Mouse (Mus musculus): ENCODE measurements at regions not wholly inside any gene's neighbourhood (a gene's known extent, or its start where the extent isn't known, plus 50 kb on each side); places are given as distances from the start of the nearest gene placed in this dataset.

DNA sequence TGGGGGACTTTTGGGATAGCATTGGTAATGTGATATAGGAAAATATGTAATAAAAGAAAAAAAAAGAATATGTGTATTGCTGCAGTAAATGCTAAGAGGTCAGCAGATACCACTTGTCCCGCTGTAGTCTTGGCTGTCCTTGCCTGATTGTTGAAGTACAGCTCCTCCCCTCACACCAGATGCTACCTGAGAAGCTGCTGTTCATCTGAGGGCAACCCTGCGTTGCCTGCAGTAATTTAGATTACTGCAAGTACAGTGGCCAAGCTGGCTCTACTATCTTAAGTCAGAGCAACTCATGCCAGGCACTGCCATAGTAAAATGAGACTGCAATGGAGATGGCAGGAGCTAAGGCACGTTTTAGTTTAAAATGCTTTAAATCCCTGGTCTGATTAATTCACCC lies 75.7 kb upstream of the Mbnl1 start:
- Histone ChIP-seq H3K36me3 (no peaks in the 10 kb centered on the region), H3K9me3 (replicated peaks) (no peaks in the 10 kb centered on the region), H3K9ac (no peak overlapping the region), H3K4me1 (no peaks in the 10 kb centered on the region), H3K27me3 (no peaks in the 10 kb centered on the region), H3K4me3 (replicated peaks) (no peak overlapping the region), H3K4me2 (no peak overlapping the region), H3K27ac (no peak overlapping the region)
- ATAC-seq (replicated peaks; ENCODE audit: low FRiP score), result no peak
- 71% methylated on average over 3 of the region's 3 CpGs for WGBS

DNA sequence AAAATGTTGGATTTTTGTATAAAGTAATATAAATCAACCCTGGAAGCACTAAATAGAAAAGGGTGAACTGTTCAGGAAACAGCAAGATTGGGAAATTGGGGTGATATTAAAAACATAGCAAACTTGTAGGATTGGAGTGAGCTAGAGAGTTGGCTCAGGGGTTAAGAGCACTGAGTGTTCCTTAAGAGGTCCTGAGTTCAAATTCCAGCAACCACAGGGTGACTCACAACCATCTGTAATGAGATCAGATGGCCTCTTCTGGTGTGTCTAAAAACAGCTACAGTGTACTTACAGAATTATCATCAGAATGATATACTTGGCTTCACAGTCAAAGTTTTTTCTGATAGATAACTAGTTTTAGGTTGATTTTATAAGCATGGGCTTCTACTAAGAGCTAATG lies 73.8 kb upstream of the Mbnl1 start:
- Histone ChIP-seq H3K27me3 (no peaks in the 10 kb centered on the region), H3K4me3 (replicated peaks) (no peak overlapping the region), H3K9ac (no peak overlapping the region), H3K4me2 (no peak overlapping the region), H3K36me3 (no peaks in the 10 kb centered on the region), H3K9me3 (replicated peaks) (no peaks in the 10 kb centered on the region), H3K4me1 (no peaks in the 10 kb centered on the region), H3K27ac (no peak overlapping the region)
- no peak for ATAC-seq (replicated peaks; ENCODE audit: low FRiP score)

GRCm38 (mm10) chr3:60402251-60402830 lies 70.3 kb upstream of the Mbnl1 start:
- Histone ChIP-seq H3K4me3 (replicated peaks) (no peak overlapping the region), H3K27ac (no peak overlapping the region), H3K9me3 (replicated peaks) (no peaks in the 10 kb centered on the region), H3K4me1 (no peaks in the 10 kb centered on the region), H3K4me2 (no peak overlapping the region), H3K9ac (no peak overlapping the region), H3K36me3 (no peaks in the 10 kb centered on the region), H3K27me3 (no peaks in the 10 kb centered on the region)
- no peak for ATAC-seq (replicated peaks; ENCODE audit: low FRiP score)
- 67% methylated on average over 5 of the region's 5 CpGs for WGBS

DNA sequence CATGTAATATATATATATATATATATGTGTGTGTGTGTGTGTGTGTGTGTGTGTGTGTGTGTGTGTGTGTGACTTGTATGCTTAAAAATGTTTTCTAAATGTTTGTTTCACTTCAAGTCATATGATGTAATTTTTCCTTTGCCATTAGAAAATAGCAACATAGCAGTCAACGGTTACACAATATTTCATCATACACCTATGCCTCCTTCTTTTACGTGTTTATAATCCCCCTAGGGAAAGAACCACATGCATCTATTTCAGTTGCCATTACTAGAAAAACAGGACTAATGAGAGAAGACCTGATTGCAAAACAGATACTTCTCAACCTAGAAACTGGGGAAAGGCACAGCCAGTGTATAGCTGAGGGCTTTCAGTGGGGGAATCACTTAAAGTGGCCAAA lies 65.2 kb upstream of the Mbnl1 start:
- Histone ChIP-seq H3K4me1 (peaks cover 7% of the 10 kb centered on the region; the same call in 1 of the 2 replicates), H3K4me2 (no peak overlapping the region), H3K9me3 (replicated peaks) (no peaks in the 10 kb centered on the region), H3K27me3 (no peaks in the 10 kb centered on the region), H3K4me3 (replicated peaks) (no peak overlapping the region), H3K9ac (no peak overlapping the region), H3K36me3 (no peaks in the 10 kb centered on the region), H3K27ac (no peak overlapping the region)
- ATAC-seq (replicated peaks; ENCODE audit: low FRiP score), result no peak
- WGBS, result 79% methylated on average over 2 of the region's 2 CpGs

DNA sequence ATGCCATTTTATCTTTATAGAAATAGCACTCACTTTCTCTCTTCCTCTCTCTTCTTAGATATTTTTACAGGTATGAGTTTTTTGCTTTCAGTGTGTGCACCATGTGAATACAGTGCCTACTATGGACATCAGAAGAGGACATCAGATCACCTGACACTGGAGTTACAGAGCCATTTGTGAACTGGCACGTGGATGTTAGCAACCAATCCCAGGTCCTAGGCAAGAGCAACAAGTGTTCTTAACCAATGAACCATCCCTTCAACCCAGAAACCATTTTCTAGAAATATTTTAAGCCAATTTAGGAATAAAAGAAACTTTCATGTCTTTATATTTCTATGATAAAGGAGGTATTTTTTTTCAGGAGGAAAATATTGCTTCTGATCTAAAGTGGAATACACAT lies 64.7 kb upstream of the Mbnl1 start:
- 63% methylated on average over 1 of the region's 1 CpGs for WGBS
- no peak overlapping the region for H3K27ac ChIP-seq
- ATAC-seq (replicated peaks; ENCODE audit: low FRiP score), result no peak
- no peaks in the 10 kb centered on the region for H3K36me3 ChIP-seq
- no peak overlapping the region for H3K4me3 ChIP-seq (replicated peaks)
- peaks cover 7% of the 10 kb centered on the region; the same call in 1 of the 2 replicates for H3K4me1 ChIP-seq
- no peak overlapping the region for H3K4me2 ChIP-seq
- no peaks in the 10 kb centered on the region for H3K27me3 ChIP-seq
- H3K9me3 ChIP-seq (replicated peaks), result no peaks in the 10 kb centered on the region
- no peak overlapping the region for H3K9ac ChIP-seq

- peak overlapping the region; percentile 60 for H3K27ac ChIP-seq
- peak overlapping the region; percentile 29 for H3K4me3 ChIP-seq (replicated peaks)
- ATAC-seq (replicated peaks; ENCODE audit: low FRiP score), result peak; percentile 60; the same call in 1 of the 2 replicates
- no peaks in the 10 kb centered on the region for H3K27me3 ChIP-seq
- H3K4me2 ChIP-seq, result peak overlapping the region; percentile 46
- H3K4me1 ChIP-seq, result peaks cover 7% of the 10 kb centered on the region; the same call in 1 of the 2 replicates
- no peak overlapping the region for H3K9ac ChIP-seq
- 38% methylated on average over 7 of the region's 7 CpGs for WGBS
- H3K36me3 ChIP-seq, result no peaks in the 10 kb centered on the region
- H3K9me3 ChIP-seq (replicated peaks), result no peaks in the 10 kb centered on the region
Observed at GRCm38 (mm10) chr3:60408553-60409282, 63.9 kb upstream of the Mbnl1 start.

GRCm38 (mm10) chr3:60409283-60409633 lies 63.4 kb upstream of the Mbnl1 start:
- Histone ChIP-seq H3K36me3 (no peaks in the 10 kb centered on the region), H3K4me1 (peaks cover 7% of the 10 kb centered on the region; the same call in 1 of the 2 replicates), H3K9me3 (replicated peaks) (no peaks in the 10 kb centered on the region), H3K27ac (peak overlapping the region; percentile 60; the same call in 1 of the 2 replicates), H3K4me3 (replicated peaks) (peak overlapping the region; percentile 29; the same call in 1 of the 2 replicates), H3K9ac (no peak overlapping the region), H3K27me3 (no peaks in the 10 kb centered on the region), H3K4me2 (peak overlapping the region; percentile 46)
- ATAC-seq (replicated peaks; ENCODE audit: low FRiP score), result no peak

DNA sequence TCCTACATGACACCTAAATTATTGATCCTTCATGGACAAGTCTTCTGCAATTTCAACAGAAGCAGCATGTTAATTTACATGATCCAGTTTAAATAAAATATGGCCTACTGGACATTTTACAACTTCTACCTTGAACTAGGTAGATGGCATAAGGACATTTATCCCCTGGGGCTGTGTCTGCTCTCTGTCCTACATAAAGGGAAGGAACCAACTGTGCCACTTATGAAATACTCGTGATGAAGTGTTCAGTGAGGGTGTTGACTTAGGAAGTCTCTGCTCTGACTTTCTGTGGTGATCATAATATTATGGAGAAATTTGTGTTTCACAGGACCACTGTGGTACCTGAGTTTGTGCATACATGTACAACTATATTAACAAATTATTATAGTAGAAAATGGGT lies 60.9 kb upstream of the Mbnl1 start:
- WGBS, result 78% methylated on average over 1 of the region's 1 CpGs
- ATAC-seq (replicated peaks; ENCODE audit: low FRiP score), result no peak
- Histone ChIP-seq H3K4me2 (no peak overlapping the region), H3K4me3 (replicated peaks) (no peak overlapping the region), H3K27me3 (no peaks in the 10 kb centered on the region), H3K4me1 (peaks cover 7% of the 10 kb centered on the region; the same call in 1 of the 2 replicates), H3K9me3 (replicated peaks) (no peaks in the 10 kb centered on the region), H3K27ac (no peak overlapping the region), H3K9ac (no peak overlapping the region), H3K36me3 (no peaks in the 10 kb centered on the region)

GRCm38 (mm10) chr3:60412206-60412605 lies 60.4 kb upstream of the Mbnl1 start:
- Histone ChIP-seq H3K27ac (no peak overlapping the region), H3K36me3 (no peaks in the 10 kb centered on the region), H3K4me3 (replicated peaks) (no peak overlapping the region), H3K9ac (no peak overlapping the region), H3K27me3 (no peaks in the 10 kb centered on the region), H3K4me2 (no peak overlapping the region), H3K9me3 (replicated peaks) (no peaks in the 10 kb centered on the region), H3K4me1 (peaks cover 7% of the 10 kb centered on the region; the same call in 1 of the 2 replicates)
- ATAC-seq (replicated peaks; ENCODE audit: low FRiP score), result no peak

GRCm38 (mm10) chr3:60413749-60414148 lies 58.9 kb upstream of the Mbnl1 start:
- H3K36me3 ChIP-seq, result no peaks in the 10 kb centered on the region
- WGBS, result 74% methylated on average over 3 of the region's 3 CpGs

DNA sequence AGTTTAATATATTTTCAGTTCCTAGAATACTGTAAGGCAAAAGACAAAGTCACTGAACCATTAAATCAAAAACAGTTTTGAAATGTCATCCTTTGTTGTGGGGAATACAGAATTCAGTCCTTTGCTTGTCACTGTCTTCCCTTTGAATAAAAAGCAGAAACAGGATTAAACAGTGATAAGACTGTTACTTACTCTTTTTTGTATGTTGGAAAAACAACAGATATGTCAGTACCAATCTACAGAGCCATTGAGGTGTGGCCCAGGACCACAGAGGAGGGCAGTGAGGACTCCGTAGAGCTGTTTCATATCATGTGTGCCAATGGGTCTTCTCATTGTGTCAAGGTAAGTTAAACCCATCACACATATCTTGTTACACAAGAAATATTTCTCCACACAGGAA lies 55.6 kb upstream of the Mbnl1 start:
- H3K36me3 ChIP-seq, result no peaks in the 10 kb centered on the region
- WGBS, result 55% methylated on average over 1 of the region's 1 CpGs
- ATAC-seq (replicated peaks; ENCODE audit: low FRiP score), result no peak
- no peak overlapping the region for H3K9ac ChIP-seq
- H3K4me3 ChIP-seq (replicated peaks), result no peak overlapping the region
- no peaks in the 10 kb centered on the region for H3K27me3 ChIP-seq
- H3K4me1 ChIP-seq, result no peaks in the 10 kb centered on the region
- H3K27ac ChIP-seq, result no peak overlapping the region
- no peak overlapping the region for H3K4me2 ChIP-seq
- no peaks in the 10 kb centered on the region for H3K9me3 ChIP-seq (replicated peaks)

More at GRCm38 (mm10) chr3:60413749-60414148, 58.9 kb upstream of the Mbnl1 start:
- Histone ChIP-seq H3K27ac (no peak overlapping the region), H3K9me3 (replicated peaks) (no peaks in the 10 kb centered on the region), H3K4me1 (peaks cover 3% of the 10 kb centered on the region; the same call in 1 of the 2 replicates), H3K9ac (no peak overlapping the region), H3K27me3 (no peaks in the 10 kb centered on the region), H3K4me2 (no peak overlapping the region), H3K4me3 (replicated peaks) (no peak overlapping the region)
- no peak for ATAC-seq (replicated peaks; ENCODE audit: low FRiP score)

GRCm38 (mm10) chr3:60418652-60419051 lies 54.0 kb upstream of the Mbnl1 start:
- Histone ChIP-seq H3K27me3 (no peaks in the 10 kb centered on the region), H3K27ac (no peak overlapping the region), H3K9me3 (replicated peaks) (no peaks in the 10 kb centered on the region), H3K4me2 (no peak overlapping the region), H3K4me1 (no peaks in the 10 kb centered on the region), H3K36me3 (no peaks in the 10 kb centered on the region), H3K9ac (no peak overlapping the region), H3K4me3 (replicated peaks) (no peak overlapping the region)
- no peak for ATAC-seq (replicated peaks; ENCODE audit: low FRiP score)

- H3K36me3 ChIP-seq, result no peaks in the 10 kb centered on the region
- no peaks in the 10 kb centered on the region for H3K4me1 ChIP-seq
- no peaks in the 10 kb centered on the region for H3K27me3 ChIP-seq
- H3K4me2 ChIP-seq, result no peak overlapping the region
- ATAC-seq (replicated peaks; ENCODE audit: low FRiP score), result no peak
- 87% methylated on average over 3 of the region's 3 CpGs for WGBS
- no peak overlapping the region for H3K4me3 ChIP-seq (replicated peaks)
- H3K27ac ChIP-seq, result no peak overlapping the region
- no peak overlapping the region for H3K9ac ChIP-seq
- no peaks in the 10 kb centered on the region for H3K9me3 ChIP-seq (replicated peaks)
Observed at GRCm38 (mm10) chr3:60419216-60419615, 53.4 kb upstream of the Mbnl1 start.
